Mouse (Mus musculus) left cerebral cortex, postnatal 10 days (tissue): ENCODE measurements around the gene Inhbb. TPM values are rescaled to one million over a fixed set of nuclear protein-coding genes. Genes with fewer than 3 reads are reported as not detected.

ENCODE experiments used
- DNase-seq, 2 experiments: peaks; one replicate each; pipeline ENCODE4 v3.0.0; 2021 to 2022; ENCODE audit warnings: low spot score in 2 of 2, mixed read lengths in 1 of 2; ENCODE audit errors: extremely low spot score in 1 of 2
- intact Hi-C: fragments of 180-260 bp; cut with DNase I; formaldehyde crosslinking; loops from one replicate; pipeline ENCODE4 v1.15.1; 2025
- total RNA-seq, 2 experiments: library from RNA; stranded (reverse); gene quantifications; 2 replicates each; pipeline ENCODE4 v1.2.3; 2021

Gene Inhbb
- total RNA-seq = 1 to 10 TPM; 7.9 to 8.8 TPM

DNA sequence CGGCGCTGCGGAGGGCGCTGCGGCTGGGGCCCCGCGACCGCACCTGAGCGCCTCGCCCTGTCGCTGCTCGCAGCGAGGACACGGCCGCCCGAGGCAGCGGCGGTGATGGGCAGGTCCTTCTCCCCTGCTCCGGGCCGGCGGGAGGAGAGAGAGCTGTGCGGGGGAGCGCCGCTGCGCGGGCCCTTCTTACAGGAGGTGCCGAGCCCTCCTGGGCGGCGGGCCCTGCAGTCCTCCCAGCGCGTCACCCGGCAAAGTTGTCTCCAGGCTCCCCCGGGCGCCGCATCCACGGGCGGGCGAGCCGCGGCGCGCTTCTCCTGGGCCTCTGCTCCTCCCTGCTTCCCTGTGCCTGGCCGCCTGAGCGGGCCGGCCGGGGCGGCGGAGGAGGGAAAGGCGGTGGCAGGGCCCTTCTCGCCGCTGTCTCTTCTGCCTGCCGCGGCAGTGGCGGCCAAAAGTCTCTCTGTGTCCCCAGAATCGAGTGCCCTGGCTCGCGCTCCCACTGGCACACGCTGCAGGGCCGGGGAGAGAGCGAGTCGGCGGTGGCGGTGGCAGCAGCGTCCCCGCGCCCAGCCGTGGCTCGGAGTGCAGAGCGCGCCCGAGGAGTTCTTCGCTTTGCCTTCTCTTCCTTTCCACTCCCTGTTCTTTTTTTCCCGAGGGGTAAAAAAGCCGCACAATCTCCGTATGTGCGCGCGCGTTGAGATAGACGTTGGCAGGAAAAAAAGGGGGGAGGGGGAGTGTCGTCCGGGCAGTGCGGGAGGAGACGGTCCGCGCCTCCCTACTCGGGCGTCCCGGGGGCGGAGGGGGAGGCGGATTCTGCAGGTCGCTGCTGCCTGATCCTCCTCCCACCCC, at the start of gene Inhbb:
Gene Inhbb (minus strand): TSS at position 673 of the 846 bp plus-strand sequence.
- DNase-seq = peak in 1 of 2 experiments; percentile 64
- intact Hi-C loops = loop anchor here (2.0 to 10.0 kb wide), 2 partner anchors 167 to 327 kb away; no protein-coding TSS in a partner anchor

DNA sequence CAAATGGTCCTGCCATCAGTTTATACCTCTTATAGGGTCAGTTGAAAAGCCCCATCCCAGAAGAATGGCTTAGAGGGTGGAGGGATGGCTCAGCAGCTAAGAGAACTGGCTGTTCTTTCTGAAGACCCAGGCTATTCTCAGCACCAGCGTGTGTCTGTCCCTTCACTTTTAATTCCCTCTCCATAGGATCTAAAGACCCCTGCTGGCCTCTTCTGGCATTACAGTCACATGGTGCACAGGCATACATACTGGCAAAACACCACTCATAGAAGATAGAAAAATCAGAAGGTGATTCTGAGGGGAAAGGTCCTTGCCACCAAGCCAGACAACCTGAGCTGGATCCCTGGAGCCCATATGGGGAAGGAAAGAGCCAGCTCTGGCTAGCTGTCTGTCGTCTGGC, 41.3 kb upstream of the Inhbb start:
- intact Hi-C loops = no loop called here
- peak in 1 of 2 experiments; percentile 50 for DNase-seq

DNA sequence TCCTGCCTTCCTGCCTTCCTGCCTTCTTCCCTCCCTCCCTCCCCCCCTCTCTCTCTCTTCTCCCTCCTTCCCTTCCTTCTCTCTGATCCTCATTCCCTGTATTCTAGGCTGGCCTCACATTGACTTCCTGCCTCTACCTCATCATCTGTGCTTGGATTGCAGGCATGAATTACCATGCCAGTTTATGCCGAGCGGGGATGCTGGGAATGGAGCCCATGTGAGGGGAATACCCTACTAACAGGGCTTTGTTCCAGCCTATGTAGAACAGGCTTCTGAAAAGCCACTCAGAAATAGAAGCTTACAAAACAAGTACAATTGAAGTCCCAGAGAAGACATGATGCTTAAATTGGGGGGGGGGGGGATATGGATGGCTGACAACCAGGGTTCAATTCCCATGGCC, 38.0 kb upstream of the Inhbb start:
- DNase-seq = no peak
- intact Hi-C loops = no loop called here

DNA sequence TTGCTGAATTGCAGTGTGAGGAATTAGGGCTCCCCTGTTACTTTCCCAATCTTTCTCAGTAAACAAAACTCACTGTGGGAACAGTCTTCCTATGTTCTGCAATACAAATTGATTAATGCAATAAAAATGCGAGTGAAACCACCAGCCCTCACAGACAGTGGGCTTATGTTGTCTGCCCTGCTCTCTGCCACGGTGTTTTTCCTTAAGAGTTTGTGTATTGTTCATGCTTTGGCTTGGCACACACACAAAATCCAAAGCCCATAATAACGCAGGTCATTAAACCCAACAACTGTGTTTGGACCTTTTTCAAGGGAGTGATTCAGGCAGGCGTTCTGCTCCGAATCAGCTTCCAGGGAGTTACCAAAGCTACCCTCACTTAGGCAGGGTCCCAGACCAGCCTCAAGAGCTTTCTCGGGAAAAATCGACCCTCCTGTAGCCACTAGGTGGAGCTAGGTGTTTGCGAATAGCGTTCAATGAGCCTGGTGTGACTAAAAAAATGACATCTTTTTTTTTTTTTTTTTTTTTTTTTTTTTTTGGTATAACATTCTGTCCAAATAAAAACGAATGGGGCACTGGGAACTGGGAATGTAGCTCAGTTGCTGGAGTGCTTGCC, 36.1 kb upstream of the Inhbb start:
- DNase-seq = peak; percentile 66 to 69
- intact Hi-C loops = loop anchor here (10.0 kb wide), 2 partner anchors 217 to 467 kb away; no protein-coding TSS in a partner anchor

DNA sequence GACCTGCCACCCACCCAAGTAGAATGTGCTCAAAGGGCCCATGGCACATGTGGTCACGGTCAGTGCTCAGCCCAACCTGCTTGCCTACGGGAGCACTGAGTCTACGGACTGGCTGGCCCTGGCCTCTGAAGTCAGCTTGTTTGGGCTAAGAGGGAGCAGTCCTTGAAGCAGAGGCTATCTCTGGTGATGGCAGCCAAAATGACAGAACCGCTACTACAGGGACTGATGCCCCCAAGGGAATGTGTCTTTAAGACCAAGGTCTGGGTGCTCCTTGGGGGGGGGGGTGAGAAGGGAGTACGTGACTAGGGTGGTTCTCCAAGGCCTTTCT, 35.4 kb upstream of the Inhbb start:
- no peak for DNase-seq
- intact Hi-C loops = loop anchor here (10.0 kb wide), 2 partner anchors 217 to 467 kb away; no protein-coding TSS in a partner anchor

DNA sequence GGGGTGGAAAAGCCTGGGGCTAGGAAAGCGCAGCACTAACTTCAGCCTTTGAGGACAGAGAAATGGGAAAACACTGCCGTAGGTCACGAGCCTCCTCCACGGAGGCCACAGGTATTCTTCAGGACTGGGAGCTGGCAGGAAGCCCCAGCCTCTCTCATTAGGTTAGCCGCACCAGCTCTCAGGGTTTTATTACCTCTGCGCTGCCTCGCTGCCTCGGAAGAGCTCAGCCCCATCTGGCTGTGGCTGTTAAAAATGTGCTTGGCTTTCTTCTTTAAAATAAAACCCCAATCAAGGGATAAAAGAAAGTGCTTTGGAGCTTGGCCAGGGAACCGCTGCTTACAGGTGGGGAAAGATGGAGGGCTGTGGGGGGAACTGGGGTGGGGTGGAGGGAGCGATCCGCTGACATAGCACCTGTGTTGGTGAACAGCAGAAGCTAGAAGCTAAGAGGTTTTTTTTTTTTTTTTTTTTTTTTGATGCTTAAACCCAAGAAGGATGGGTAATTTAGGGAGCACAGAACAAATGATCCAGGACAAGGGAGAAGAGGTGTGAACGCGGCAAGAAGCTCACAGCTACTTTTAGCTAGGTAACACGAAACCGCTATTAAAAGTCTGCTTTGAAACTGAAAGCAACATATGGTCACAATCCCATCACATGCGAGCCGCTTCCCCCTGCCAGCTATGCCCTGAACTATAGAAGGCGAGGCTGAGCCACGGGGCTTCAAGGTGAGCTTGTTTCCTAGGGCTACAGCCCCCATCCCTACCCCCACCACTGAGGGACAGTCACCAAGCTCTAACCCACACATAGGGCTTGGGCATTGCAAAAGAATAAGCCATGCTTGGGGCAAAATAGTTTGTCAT, 34.9 kb upstream of the Inhbb start:
- intact Hi-C loops = loop anchor here (10.0 kb wide), 2 partner anchors 218 to 468 kb away; no protein-coding TSS in a partner anchor
- DNase-seq = no peak

DNA sequence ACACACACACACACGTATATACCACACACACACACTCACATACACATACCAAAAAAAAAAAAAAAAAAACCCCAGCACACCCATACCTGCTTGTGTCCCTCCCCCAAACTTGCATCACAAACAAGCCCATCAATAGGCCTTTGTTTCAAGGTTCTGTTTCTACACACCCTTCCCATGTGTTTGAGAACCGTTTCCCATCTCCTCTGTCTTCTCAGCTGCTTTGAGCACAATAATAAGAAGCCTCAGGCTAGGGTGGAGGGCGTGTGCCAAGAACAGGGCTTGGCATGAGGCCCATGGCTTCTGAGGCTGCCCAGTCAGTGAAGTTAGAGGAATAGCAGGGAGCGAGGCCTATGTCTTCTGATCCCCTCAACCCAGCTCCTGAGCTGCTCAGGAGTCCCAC, 31.7 kb upstream of the Inhbb start:
- peak; percentile 49 to 63 for DNase-seq
- intact Hi-C loops = loop anchor here (10.0 kb wide), 2 partner anchors 221 to 471 kb away; no protein-coding TSS in a partner anchor

DNA sequence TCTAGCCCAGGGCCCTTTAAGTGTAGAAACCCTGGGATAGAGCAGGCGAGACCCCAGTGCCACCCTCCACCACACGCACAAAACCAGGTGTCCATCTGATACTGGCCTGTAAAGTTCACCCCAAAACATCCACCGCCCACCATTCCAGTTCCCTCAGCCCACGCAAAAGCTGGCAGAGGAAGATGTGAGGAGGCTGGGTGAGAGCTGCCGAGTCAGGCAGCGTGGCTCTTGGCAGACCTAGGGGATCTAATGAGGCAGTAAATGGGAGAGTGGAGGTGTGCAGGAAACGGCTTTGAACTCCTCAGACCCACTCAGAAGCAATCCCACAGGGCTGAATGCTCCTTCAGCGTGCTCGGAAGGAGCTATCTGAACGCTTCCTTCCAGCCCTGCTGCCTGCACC, 29.4 kb upstream of the Inhbb start:
- no peak for DNase-seq

DNA sequence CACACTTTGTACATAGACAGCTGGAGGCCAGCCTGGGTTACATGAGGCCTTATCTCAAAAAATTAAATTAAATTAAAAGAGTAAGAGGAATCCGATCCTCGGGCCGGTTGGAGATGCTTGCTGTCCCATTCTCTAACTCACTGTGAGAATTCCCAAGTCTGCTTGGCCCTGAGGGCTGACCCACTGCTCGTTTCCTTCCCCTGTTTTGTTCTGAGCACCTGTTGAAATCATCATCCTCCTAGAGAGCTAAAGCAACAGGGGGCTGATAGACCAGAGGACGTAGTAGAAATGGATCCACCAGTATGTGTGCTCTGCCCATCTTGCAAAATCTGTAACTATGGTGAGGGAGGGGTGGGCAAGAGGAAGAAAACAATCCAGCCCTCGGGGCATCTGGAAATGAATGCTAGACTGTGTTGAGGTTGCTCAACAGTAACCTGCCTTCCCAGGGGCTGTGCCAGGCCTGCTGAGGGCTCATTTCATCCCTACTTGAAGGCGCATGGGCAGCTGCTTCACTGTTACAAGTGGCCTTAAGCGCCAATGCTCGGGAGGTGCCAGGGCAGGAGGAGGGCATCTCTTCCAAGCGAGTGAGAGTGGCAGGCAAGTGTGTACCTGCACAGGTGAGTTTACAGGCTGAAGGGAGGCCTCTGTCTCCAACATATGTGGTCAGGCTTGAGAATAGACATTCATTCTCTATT, 28.8 kb upstream of the Inhbb start:
- intact Hi-C loops = loop anchor here (10.0 kb wide), 2 partner anchors 224 to 474 kb away; no protein-coding TSS in a partner anchor
- no peak for DNase-seq

More for the DNA sequence above, 29.4 kb upstream of the Inhbb start:
- intact Hi-C loops = loop anchor here (10.0 kb wide), 2 partner anchors 223 to 473 kb away; no protein-coding TSS in a partner anchor

DNA sequence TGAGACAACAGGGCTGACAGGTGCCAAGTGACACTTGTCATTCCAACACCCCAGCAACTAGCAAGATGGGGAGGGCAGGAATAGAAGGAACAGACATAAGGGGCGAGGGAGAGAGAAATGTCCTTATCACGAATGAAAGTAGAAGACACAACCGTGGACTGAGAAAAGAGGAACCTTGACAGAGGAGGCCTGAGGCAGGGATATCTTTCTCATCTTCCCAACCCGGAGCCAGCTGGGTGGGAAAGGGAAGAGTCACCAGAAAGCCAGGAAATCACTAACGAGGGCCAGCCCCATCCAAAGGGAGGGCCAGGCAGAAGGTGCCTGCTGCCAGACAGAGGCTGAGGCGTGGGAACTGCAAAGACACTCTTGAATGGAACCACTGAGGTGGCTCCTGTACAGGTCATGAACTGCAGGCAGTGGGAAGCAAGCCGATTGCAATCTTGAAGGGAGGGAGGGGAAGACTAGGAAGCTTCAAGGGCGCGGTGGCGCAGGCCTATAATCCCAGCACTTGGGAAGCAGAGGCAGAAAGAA, 24.8 kb upstream of the Inhbb start:
- intact Hi-C loops = no loop called here

DNA sequence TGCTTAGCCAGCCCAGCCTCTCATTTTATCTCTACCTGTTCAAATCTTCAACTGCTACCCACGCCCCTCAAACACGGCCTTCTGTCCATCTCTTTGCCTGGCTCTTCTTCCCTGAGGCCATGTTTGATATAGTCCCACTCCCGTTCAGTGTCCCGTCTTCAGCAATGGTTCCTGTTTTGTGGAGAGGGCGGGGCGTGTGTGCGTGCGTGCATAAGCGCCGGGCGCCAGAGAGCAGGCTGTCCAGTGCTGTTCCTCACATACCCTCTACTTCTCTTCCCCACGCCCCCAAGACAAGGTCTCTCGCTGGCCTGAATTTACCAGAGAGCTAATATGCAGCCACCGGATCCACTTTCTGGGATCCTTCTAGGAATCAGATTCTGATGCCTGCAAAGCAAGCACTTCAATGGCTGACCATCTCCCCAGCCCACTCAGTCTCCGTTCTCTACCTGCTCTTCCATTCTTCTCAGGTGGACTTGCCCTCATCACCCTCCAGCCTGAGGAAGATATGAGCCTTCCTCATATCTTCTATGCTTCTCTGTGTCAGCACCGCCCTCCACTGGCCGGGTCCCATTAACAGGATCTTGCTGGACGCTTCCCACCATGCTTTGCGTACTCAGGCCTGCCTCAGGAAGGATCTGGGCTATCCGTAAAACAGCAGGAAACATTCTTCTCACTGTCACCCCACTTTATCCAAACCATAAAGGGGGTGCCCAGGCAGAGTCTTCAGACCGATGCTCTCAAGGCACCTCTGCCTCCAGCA, 21.7 kb upstream of the Inhbb start:
- intact Hi-C loops = no loop called here
- no peak for DNase-seq

More for the DNA sequence above, 24.8 kb upstream of the Inhbb start:
- no peak for DNase-seq

DNA sequence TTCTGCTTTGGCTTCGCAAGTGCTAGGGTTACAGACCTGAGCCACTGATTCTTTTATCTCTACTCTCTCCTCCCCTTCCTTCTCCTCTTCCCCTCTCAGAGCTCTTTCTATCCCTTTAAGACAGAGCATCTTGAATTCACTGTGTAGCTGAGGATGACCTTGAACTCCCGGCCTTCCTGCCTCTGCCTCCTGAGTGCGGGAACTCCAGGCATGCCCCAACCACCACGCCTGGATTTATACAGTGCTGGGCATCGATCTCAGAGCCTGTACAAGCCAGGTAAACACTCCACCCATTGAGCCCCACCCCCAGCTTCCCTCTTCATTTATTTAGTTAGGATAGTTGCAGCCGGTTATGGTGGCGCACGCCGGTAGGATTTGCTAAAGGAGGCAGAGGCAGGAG, 20.9 kb upstream of the Inhbb start:
- no peak for DNase-seq
- intact Hi-C loops = no loop called here

DNA sequence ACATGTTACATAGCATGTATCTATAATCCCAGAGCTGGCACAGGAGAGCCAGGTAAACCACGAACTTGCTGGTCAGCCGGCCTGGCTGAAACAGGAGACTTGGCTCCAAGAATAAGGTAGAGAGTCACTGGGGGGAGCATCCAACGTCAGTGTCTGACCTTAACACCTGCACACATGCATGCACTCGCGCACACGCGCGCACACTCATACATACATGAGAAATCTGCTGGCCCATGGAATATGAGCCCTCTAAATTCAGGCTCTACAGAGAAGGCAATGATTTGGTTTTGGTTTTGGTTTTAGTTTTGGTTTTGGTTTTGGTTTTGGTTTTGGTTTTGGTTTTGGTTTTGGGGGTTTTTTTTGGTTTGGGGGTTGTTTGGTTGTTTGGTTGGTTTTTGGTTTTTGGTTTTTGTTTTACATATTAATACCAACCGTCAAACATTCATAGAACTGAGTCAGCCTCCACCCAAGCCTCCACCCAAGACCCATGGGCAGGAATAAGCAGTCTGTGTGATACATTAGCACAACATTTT, 16.1 kb upstream of the Inhbb start:
- DNase-seq = no peak
- intact Hi-C loops = loop anchor here (10.0 kb wide), 1 partner anchor 663 kb away; no protein-coding TSS in a partner anchor

DNA sequence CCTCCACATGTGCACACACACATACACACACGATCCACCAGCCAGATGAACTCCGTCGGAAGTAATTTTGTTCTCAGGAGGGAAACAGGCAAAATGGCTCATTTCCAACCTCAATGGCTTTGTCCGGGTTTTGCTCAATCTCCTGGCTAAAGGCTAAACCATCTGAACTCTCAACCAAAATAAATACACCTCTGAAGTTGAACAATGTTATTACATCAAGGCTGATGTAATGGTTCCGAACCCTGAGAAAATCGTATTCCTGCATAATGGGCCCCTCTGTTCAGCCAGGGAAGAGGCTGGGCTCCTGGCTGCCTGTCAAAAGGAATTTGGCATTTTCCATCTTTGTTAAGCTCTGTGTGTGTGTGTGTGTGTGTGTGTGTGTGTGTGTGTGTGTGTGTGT, 15.4 kb upstream of the Inhbb start:
- intact Hi-C loops = loop anchor here (10.0 kb wide), 1 partner anchor 663 kb away; no protein-coding TSS in a partner anchor

DNA sequence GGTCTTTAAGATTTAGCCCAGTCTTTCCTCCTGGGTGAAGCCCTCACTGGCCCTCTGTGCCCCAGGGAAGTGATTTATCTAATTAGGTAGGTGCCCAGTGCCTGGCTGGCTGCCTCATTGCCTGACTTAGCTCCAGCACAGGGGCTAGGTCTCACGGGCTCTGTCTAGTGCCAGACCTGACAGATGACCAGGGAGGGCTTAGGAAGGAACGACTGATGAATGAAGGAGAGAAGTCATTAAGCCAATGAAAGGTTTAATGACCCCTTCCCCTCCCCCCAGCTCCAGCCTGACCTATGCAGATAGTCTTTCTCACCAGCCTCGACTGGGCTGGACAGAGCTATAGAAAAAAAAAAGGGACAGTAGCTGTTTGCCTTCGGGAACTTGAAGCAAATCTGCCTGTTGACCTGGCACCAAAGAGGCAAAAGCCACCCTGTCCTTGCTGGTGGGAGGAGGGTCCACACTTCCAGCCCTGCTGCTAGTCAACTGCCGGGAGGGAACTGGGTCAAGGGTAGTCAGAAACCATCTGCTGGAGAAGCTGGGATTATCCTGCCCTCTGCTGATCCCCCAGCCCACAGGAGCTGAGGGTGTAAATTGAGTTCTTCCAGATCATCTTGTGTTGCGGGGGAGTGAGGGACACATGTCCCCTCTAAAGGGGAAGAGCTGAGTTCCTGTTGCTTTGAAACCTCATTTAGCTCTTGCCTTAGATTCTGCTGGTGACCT, 2.3 kb upstream of the Inhbb start:
- intact Hi-C loops = loop anchor here (10.0 kb wide), 1 partner anchor 170 kb away; no protein-coding TSS in a partner anchor
- DNase-seq = no peak

More for the DNA sequence above, 15.4 kb upstream of the Inhbb start:
- DNase-seq = no peak

DNA sequence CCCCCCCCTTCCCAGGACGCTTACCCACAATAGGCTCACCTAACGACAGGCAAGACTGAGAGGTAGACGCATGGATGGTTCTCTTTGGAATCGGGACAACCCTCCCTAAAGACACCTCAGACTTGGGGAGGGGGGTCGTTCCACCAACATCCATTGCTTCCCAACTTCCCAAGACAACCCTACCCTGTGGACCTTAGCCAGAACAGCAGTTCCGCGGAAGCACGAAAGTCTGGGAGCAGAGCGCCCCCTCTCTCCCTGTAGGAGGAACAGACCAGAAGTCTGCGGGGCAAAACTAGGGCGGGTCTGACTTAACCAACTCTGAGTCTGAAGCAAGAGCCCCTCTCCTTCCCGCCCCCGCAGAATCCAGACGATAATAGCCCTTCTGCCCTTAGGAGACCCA, 1.5 kb upstream of the Inhbb start:
- intact Hi-C loops = loop anchor here (2.0 to 10.0 kb wide), 2 partner anchors 169 to 329 kb away; no protein-coding TSS in a partner anchor
- DNase-seq = peak; percentile 63 to 65
